Mouse (Mus musculus) neural tube, embryonic 10.5 days (tissue): ENCODE measurements around the gene Zfp59.
"Not testable (repeated sequence)": the region's sequence is repeated elsewhere in the genome, so short reads cannot be mapped to it uniquely, and the experiment has no call there.

ENCODE experiments used
- DNase-seq: peaks from one replicate; pipeline ENCODE4 v3.0.0-alpha.2; 2017; ENCODE audit warnings: low spot score; ENCODE audit errors: extremely low spot score

Gene Zfp59

DNA sequence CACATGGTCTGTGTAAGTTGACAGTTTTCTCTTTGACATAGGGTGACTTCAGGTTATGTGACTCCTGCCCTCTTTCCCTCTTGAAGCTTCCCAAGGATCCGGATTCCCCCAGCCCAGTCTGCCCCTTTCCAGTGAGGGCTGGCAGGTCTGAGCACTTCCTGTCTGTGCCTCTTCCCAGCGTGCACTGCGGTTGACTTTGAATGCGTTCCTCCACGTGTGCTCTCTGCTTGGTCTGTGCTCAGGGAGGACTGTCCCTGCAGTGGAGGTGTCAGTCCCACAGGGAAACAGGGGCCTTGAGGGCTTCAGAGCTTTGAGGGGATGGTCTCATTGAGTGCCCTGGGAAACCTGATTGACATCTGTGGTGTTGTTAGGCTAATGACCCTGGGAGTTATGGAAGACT, 24.2 kb downstream of the Zfp59 start:
- not testable (repeated sequence) for DNase-seq

DNA sequence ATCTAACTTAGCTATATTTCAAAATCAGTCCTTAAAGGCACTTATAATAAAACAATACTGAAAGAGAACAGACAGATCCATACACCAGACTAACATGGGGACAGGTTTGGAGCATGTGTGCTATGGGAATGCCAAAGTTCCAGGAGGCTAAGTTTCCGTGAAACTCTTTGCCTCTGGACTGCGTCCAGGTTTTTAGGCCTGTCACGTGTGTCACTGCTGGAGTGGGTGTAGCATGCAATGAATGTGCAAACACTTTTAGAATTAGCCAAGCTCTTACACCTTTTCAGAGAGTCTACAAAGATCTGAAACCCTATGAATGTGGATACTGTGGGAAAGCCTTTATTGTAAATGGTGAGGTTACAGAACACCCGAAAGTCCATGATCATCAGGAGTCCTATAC, 43.3 kb downstream of the Zfp59 start:
- no peak for DNase-seq

DNA sequence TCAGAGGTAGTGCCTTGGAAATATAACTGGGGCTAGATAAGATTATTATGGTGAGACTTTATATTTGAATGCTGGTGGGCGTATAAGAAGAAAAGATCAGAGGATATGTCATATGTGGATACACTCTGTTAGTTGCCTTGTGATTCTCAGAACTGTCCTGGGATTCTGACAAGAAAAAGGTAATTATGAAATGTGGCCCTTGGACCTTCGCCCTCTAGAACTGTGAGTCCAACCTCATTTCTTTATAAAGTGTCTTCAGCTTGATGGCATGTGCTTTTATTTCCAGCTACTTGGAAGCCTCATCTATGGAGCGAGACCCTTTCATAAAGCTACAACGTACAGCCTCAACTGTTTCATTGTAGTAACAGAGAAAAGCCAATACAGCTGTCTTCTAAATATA, 62.2 kb downstream of the Zfp59 start:
- DNase-seq = no peak

DNA sequence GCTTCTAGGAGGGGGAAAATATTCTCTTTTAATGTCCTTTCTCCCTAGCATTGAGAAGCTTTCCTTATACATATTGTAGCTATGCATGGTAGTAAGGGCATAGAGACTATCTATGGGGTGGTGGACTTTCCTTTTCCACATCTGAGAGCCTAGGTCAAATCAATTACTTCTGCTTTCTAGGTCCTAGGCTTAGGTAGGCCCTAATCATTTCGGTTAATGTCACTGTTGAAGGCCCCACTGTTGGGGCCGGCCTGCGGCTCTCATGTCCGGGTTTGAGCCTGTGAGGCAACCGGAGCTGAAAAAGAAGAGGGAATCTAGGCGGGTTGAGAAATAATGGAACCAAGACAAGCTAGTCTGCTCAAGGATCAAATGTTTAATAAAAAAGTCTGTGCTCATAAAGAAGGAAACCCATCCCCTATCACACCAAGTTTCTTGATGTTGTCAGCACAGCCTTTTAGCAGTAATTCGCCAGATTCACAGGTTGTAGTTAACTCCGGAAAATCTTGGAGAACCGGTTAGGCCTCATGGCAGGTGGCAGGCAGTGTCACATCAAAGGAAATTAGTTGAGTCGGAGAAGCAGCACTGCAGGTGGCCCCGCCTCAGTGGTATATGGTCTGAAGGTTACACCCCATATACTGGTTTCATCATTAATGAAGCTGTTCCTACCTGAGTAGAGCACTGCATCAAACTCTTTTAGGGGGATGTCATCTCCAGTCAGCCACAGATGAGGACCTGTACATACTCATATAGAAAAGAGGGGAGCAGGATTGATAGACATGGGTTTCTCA, 66.8 kb downstream of the Zfp59 start:
- DNase-seq = no peak
